Comparison of ENCODE assay signal across 10 mouse cellular contexts in the genomic region with DNA sequence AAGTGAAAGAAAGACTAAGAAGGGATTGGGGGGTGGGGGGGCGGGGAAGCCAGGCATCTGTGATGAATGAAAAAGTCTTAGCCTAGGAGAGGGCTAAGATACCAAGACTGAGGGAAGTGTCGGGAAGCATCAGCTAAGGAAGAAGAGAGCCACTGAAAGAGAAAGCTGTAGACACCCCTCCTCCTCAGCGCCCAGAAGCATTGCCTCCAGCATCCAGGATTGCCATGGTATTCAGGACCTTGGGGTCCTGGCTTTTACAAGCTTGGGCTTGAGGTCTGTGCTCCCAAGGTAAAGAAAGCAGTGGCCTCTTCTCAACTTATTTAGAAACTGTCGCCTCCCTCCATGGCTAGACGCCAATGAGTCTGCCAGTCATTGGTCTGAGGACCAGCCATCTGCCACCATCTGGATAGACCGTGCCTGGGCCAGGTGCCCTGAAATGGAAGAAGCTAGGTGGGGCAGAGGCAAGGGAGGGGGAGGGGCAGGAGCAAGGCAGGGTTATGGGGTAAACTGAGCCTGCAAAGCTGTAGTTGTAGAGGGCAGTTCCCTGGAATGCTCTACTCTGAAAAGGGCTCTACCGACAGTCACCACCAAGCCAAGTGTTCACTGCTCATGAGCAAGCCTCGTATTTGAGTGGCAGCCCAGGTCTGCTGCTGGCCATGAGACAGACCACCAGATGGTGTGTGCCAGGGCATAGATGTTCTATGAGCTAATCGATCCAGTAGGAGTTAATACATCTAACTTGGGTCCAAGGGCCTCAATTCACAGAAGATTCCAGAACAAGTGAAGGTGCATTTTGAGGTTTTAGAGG.
DNase-seq lines count a peak whose midpoint lies in the region; ATAC-seq and TF ChIP-seq lines count a peak whose summit lies in the region.
"Had no signal": no experiment of that assay in that cellular context is flagged by ENCODE, and none has a peak within 500 bp of the region (broad histone marks: within the 10 kb centered on the region; RNA-seq: fewer than 3 reads in every experiment).

No protein-coding gene starts in this region.

- no peaks in the 10 kb centered on the region for H3K36me3 ChIP-seq in limb, embryonic 13.5 days
- H3K36me3 ChIP-seq in limb, embryonic 10.5 days = no peaks in the 10 kb centered on the region
- H3K36me3 ChIP-seq in forebrain, postnatal 0 days (ENCODE audit: insufficient read depth) = no peaks in the 10 kb centered on the region
- H3K36me3 ChIP-seq in midbrain, postnatal 0 days (ENCODE audit: insufficient read depth, low read length) = no peaks in the 10 kb centered on the region

- no peak overlapping the region for H3K4me2 ChIP-seq in limb, embryonic 13.5 days (replicated peaks)
- H3K4me2 ChIP-seq in forebrain, postnatal 0 days (ENCODE audit: low read depth) = peak overlapping the region; percentile 24; the same call in 1 of the 2 replicates
- H3K4me2 ChIP-seq in midbrain, postnatal 0 days (ENCODE audit: low read depth, low read length, poor library complexity, severe bottlenecking) = peak overlapping the region; percentile 30

- H3K4me3 ChIP-seq in limb, embryonic 13.5 days = no peak overlapping the region
- H3K4me3 ChIP-seq in limb, embryonic 10.5 days = no peak overlapping the region
- no peak overlapping the region for H3K4me3 ChIP-seq in forebrain, postnatal 0 days (ENCODE audit: low read depth, low read length)
- H3K4me3 ChIP-seq in midbrain, postnatal 0 days (ENCODE audit: low read depth, low read length) = no peak overlapping the region

- no peak for TF ChIP-seq CTCF in forebrain, postnatal 0 days (IDR thresholded peaks at IDR 0.05; ENCODE audit: low read depth)
- no peak for TF ChIP-seq CTCF in midbrain, postnatal 0 days (IDR thresholded peaks at IDR 0.05)

- no peaks in the 10 kb centered on the region for H3K9me3 ChIP-seq in limb, embryonic 13.5 days
- no peaks in the 10 kb centered on the region for H3K9me3 ChIP-seq in limb, embryonic 10.5 days (replicated peaks)
- H3K9me3 ChIP-seq in forebrain, postnatal 0 days (ENCODE audit: low read length) = no peaks in the 10 kb centered on the region
- H3K9me3 ChIP-seq in midbrain, postnatal 0 days (ENCODE audit: low read length) = no peaks in the 10 kb centered on the region

- DNase-seq in limb, embryonic 10.5 days (ENCODE audit: low spot score) = no peak
- DNase-seq in cerebellum, postnatal 10 days = peak; percentile 97 to 98
- peak; percentile 61 for DNase-seq in forebrain, postnatal 0 days
- peak; percentile 86 for DNase-seq in midbrain, postnatal 0 days (ENCODE audit: low spot score)
- no peak for DNase-seq in embryo, embryonic 10 days (ENCODE audit: low spot score)
- DNase-seq in natural killer cell, adult 2 months (ENCODE audit: low spot score in 2 of 2) = no peak
- DNase-seq in kidney, adult 9 months = no peak
- DNase-seq: kidney, postnatal 36 days had no signal

- 0 out of 2 replicates have a peak, but pooled peaks have one; percentile 19 for ATAC-seq in limb, embryonic 13.5 days (ENCODE audit: low FRiP score, low read depth)
- peak; percentile 32 for ATAC-seq in forebrain, postnatal 0 days
- peak; percentile 55 for ATAC-seq in midbrain, postnatal 0 days (ENCODE audit: low FRiP score)

- H3K27ac ChIP-seq in limb, embryonic 13.5 days = peak overlapping the region; percentile 44; the same call in 1 of the 2 replicates
- H3K27ac ChIP-seq in limb, embryonic 10.5 days = no peak overlapping the region
- peak overlapping the region; percentile 72 for H3K27ac ChIP-seq in forebrain, postnatal 0 days (ENCODE audit: low read depth, low read length)
- H3K27ac ChIP-seq in midbrain, postnatal 0 days (ENCODE audit: low read depth, low read length) = peak overlapping the region; percentile 32; the same call in 1 of the 2 replicates

- H3K27me3 ChIP-seq in limb, embryonic 13.5 days = no peaks in the 10 kb centered on the region
- no peaks in the 10 kb centered on the region for H3K27me3 ChIP-seq in limb, embryonic 10.5 days (ENCODE audit: low read depth, poor library complexity, severe bottlenecking)
- no peaks in the 10 kb centered on the region for H3K27me3 ChIP-seq in forebrain, postnatal 0 days (ENCODE audit: insufficient read depth, low read length)
- H3K27me3 ChIP-seq in midbrain, postnatal 0 days (ENCODE audit: insufficient read depth, low read length) = no peaks in the 10 kb centered on the region

- H3K4me1 ChIP-seq in limb, embryonic 13.5 days = peaks cover 34% of the 10 kb centered on the region
- H3K4me1 ChIP-seq in limb, embryonic 10.5 days = peaks cover 3% of the 10 kb centered on the region; the same call in 1 of the 2 replicates
- peaks cover 7% of the 10 kb centered on the region; the same call in 1 of the 2 replicates for H3K4me1 ChIP-seq in forebrain, postnatal 0 days (ENCODE audit: insufficient read depth)
- H3K4me1 ChIP-seq in midbrain, postnatal 0 days (ENCODE audit: insufficient read depth, low read length) = peaks cover 7% of the 10 kb centered on the region; the same call in 1 of the 2 replicates
- H3K4me1 ChIP-seq: megakaryocyte, embryonic 14.5 days had no signal

- WGBS in limb, embryonic 13.5 days = 72% methylated on average over 9 of the region's 9 CpGs
- 77% methylated on average over 9 of the region's 9 CpGs for WGBS in limb, embryonic 10.5 days
- 30% methylated on average over 9 of the region's 9 CpGs for WGBS in forebrain, postnatal 0 days
- WGBS in midbrain, postnatal 0 days = 66% methylated on average over 9 of the region's 9 CpGs

- H3K9ac ChIP-seq in limb, embryonic 13.5 days = no peak overlapping the region
- H3K9ac ChIP-seq in forebrain, postnatal 0 days = no peak overlapping the region
- no peak overlapping the region for H3K9ac ChIP-seq in midbrain, postnatal 0 days (replicated peaks; ENCODE audit: low read length, poor library complexity, severe bottlenecking)

Comparison
In these comparisons a context has a peak if more than half of its experiments do, and no peak if none do; other contexts are left out.
1. DNase-seq: peak in cerebellum, postnatal 10 days (2 of 2), forebrain, postnatal 0 days (single experiment) and midbrain, postnatal 0 days (single experiment); none in limb, embryonic 10.5 days (single experiment), embryo, embryonic 10 days (single experiment), natural killer cell, adult 2 months (0 of 2) and kidney, adult 9 months (single experiment).
2. Peak in every context shown above with its lines, with median percentiles within 50 percentile points of each other: ATAC-seq.